Mouse (Mus musculus) layer of hippocampus, postnatal 10 days (tissue): Measurements from ENCODE around the gene Cerkl. TPM values are rescaled to one million over a fixed set of nuclear protein-coding genes. Genes with fewer than 3 reads are reported as not detected.

Source experiments
- DNase-seq, 2 experiments: peaks; one replicate each; pipeline ENCODE4 v3.0.0; 2021; ENCODE audit warnings: low spot score in 2 of 2
- total RNA-seq, 2 experiments: library from RNA; stranded (reverse); gene quantifications; 2 replicates each; pipeline ENCODE4 v1.2.3; 2021

Cerkl gene
- total RNA-seq, 2 experiments from 2014 or later = 3.4 to 4.7 TPM

GRCm38 (mm10) chr2:79378346-79379086, 78.1 kb downstream of the Cerkl start:
- no peak for DNase-seq

DNA sequence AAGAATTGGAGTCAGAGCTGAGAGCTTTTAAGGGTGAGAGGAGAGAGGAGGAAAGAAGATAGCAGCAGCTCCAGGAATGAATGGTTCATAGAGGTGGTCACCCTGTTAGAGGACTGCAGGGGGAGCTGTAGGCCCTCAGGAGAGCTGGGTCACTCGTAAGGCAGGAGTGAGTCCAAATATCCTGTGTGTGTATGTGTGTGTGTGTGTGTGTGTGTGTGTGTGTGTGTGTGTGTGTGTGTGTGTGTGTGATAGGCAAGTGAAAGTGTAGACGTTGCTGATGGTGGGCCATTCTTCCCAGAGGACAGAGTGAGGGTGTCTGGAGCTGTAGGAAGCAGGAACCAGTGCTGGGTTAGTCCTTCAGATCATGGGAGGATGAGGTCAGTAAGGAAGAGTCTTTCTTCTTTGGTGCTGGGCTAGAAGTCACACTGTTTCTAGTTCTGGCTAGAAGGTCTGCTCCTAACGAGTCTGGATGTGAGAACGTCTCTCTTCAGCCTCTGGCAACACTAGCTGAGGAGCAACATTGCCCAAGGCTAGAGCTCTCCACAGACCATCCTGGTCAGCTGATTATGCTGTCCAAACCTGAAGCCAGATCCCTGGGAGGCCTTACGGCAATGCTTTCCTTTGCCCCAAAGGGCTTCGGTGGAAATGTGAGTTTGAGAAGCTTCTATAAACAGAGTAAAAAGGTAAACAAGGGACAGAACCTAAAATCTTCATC, 83.9 kb downstream of the Cerkl start:
- DNase-seq = peak; percentile 30 to 41

DNA sequence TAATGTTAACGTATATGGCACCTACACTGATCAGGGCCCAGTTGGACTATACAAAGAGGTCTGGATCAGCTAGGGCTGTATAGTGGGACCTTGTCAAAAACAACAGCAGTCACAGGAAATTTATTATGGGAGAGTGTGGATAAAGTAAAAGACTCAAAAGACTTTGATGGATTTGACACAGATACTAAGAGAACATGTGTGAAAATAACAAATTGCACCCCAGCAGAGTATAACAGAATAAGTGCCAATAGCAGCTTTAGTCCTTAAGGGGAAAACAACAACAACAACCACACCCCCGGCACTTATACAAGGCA, 84.5 kb downstream of the Cerkl start:
- no peak for DNase-seq

- no peak for DNase-seq
Measured at GRCm38 (mm10) chr2:79371326-79372153, 85.0 kb downstream of the Cerkl start.

DNA sequence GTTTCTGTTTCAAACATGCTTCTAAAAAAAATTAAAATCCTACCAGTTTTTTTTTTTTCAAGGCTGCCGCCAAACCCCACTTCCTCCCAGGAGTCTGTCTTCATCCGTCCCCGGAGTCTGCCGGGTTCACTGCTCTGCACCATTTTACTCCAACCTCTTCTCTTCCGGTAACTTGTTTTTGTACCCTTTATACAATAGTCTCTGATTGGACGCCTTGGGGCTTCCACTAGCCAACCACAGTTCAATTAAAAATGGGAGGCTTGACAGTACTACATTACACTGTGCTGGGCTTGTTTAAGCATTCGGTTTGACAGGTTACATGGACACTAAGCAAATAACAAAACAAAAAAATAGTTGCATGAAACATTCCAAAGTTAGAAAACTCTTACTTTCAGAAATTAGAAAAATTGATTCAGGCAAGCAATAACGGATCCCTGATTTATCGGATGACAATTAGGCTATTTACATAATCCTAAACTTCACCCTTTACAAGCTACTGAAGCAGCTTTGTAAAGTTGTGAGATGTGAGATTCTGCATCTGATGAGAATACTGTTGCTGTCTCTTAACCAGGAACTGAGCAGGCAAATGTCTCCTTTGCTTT, 85.8 kb downstream of the Cerkl start:
- DNase-seq = no peak

- no peak for DNase-seq
Measured at GRCm38 (mm10) chr2:79369905-79370304, 86.7 kb downstream of the Cerkl start.

GRCm38 (mm10) chr2:79369061-79369524, 87.5 kb downstream of the Cerkl start:
- DNase-seq = no peak

- DNase-seq = no peak
Measured at GRCm38 (mm10) chr2:79368661-79369060, 87.9 kb downstream of the Cerkl start.

GRCm38 (mm10) chr2:79367451-79368450, 88.8 kb downstream of the Cerkl start:
- no peak for DNase-seq

- no peak for DNase-seq
Measured at GRCm38 (mm10) chr2:79363920-79364319, 92.7 kb downstream of the Cerkl start.

DNA sequence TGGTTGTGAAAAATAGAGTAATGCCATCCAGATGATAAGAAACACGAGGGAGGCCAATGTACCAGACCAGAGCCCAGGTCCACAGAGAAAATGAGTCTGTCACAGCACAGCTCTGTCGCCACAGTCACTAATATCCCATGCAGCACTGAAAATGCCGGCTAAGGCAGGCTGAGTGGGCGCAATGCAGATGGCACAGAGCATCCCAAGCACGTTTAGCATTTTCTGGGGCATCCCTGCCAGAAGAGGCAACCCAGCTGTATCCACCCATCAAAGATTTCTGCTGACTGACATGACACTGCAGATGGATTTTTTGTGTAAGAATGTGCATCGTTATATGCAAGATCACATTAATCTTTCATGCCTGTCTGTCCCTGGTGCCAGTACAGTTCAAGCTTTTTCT, 94.6 kb downstream of the Cerkl start:
- peak; percentile 39 to 44 for DNase-seq

DNA sequence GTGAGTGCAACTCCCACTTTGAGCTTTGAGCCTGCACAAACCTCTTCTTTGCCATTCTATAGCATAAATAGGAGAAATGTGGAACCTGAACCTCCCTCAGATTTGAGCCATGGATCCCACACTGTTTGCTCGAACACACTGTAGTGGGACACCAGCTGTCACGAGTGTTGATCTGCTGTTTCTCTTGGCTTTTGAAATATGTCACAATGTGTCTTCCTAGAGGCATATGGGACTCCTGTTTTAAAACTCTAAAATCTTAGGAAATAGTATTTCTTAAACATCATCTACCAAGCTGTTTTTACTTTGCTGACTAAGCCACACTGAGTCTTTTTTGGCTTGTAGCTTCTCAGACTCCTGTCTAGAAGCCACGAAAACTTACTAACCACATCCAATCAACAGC, 98.8 kb downstream of the Cerkl start:
- DNase-seq = no peak

DNA sequence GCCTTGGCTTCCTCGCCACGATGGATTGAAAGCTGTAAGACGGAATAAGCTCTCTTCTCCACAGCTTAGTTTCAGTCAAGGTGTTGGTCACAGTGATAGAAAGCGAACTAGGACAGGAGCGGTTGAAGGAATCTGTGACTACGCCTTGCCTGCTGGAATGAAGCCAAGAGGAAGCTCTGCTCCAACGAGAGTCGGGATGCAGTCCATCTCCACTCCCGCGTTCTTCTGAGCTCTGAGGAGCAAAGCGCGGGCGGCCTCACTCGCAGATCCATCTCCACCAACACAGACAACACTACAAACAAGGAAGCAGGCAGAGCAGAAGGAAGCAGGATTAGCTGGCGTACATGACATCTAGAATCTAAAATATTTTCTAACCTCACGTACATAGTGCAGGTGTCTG, 101.8 kb downstream of the Cerkl start:
- DNase-seq = no peak

GRCm38 (mm10) chr2:79352100-79352802, 104.3 kb downstream of the Cerkl start:
- DNase-seq = no peak

DNA sequence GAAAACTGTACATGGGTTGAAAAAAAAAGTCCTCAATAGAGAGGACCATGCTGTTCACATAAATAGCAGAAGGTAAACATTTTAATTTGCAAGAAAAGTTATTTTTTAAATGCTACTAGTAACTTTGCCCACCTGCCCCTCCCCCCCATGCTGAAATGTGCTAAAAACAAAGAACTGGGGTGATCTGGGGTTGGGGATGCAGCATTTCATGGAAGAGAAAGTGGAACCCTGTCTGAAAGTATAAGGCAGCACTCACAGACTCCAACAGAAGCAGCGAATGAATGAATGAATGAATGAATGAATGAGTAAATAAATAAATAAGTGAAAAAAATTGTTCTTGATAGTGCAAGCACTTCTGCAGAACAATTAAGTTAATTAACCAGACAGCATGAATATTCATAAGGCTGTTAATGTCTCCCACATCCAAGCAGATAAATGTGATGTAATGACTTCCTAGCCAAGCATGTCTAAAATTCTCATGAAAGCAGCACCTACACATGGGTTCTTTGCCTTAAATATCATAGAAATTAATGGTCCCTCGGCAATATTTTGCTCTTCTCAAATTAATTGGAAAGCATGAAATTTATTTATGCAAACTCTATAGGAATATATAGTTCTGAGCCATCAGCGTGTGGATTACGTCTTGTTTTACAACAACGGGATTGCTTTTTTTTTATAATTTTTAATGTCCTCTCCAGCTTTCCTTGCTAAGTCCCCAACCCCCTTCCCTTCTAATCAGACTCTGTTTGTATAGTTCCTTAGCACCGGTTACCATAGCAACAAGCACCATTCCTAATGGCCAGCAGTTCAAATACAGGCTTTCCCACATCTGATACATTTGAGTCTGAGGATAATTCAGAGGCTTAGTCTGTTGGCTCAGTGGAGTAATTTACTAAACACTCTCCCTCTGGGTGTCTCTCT, 105.1 kb downstream of the Cerkl start:
- no peak for DNase-seq

DNA sequence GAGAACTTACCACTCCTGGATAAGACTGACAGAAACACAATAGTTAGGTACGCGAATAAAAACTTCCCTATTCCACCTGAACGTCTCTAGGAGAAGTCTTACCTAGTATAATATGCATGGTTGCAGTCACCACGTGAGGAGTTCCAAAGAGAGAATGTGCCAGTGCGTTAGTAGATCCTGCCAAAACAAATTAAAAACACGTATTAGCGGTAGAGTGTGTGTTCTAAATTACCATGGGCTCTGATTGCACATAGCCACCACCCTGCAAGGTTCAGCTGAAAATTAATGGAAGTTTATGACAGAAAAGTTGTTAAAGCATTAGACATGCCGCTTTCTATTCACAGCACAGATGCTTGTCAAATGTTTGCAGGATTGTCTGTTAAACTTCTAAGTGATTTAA, 113.5 kb downstream of the Cerkl start:
- DNase-seq = no peak

DNA sequence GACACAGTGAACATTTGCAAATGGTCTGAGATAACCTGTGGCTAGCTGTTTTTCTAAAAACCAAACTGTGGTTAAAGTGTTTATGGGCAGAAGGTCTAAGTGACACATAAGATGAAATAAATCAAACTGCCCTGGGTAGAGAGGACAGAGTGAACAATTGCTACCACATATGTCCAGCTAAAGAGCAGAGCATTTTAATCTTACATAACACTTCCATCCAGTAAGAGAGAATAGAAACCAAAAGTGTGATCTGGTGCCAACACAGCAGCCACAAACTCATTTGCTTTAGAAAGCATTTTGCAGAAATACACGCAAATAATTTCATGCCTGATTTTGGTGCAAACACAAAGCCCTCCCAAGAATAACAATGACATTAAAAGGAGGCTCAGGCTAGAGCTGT, 117.6 kb downstream of the Cerkl start:
- no peak for DNase-seq

DNA sequence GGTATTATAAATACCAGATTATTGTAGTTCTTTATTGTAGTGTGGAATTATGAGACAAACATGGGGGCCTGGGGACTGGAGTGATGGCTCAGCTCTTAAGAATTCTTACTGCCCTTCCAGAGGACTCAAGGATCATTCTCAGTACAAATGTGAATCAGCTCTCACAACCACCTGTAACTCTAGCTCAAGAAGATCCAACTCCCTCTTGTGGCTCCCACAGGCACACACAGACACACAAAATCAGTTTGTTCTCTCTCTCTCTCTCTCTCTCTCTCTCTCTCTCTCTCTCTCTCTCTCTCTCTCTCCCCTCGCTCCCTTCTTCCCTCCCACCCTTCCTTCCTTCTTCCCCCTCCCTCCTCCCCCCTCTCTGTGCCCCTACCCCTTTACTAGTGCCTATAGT, 120.4 kb downstream of the Cerkl start:
- no peak for DNase-seq

DNA sequence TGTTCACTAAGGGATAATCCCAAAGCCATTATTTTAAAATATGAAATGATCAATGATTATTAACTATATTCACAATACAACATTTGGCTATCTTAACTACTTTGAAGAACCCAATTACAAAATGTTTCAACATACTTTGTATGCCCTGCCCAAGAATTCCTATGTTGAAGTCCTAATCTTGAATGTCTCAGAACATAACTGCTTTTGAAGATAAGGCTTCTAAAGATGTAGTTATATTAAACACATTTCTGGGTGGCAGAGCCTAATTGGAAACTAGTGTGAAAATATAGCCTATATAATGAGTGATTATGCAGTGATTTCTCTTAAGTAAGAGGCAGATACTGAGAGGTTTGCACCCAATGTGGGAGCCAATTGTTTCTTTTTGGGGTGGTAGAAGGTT, 121.9 kb downstream of the Cerkl start:
- DNase-seq = no peak
